Mouse (Mus musculus): ENCODE measurements around the gene Fuk. TPM values are rescaled to one million over a fixed set of nuclear protein-coding genes. Genes with fewer than 3 reads are reported as not detected.

The Fuk gene
- polyA plus RNA-seq, 1 experiment from 2014 or later = 6.0 TPM

DNA sequence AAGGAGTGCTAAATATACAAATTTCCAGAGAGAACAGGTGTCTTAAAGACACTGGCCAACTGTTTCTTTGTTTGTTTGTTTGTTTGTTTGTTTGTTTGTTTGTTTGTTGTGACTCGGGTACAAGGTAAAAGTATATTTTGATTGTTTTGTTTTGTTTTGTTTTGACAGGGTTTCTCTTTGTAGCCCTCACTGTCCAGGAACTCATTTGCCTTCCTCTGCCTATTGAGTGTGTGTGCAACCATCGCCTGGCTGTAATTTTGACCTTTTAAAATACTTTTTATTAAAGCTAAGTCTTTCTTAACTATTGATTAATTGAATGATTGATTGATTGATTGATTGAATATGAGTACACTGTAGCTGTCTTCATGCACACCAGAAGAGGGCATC lies 284 bp upstream of the Fuk start:
- H3K27ac ChIP-seq (replicated peaks in 1 of 2; ENCODE audit: control insufficient read depth in 1 of 2, insufficient read depth in 1 of 2, low read depth in 2 of 2, low read length in 2 of 2) = no peak overlapping the region
- ATAC-seq (ENCODE audit: insufficient number of reproducible peaks, insufficient read depth, low FRiP score, low read depth) = no peak
- H3K4me2 ChIP-seq (ENCODE audit: low read length) = peak overlapping the region; percentile 76
- H3K4me3 ChIP-seq (ENCODE audit: control insufficient read depth in 1 of 2, insufficient read depth in 1 of 2, low read depth in 1 of 2, low read length in 2 of 2) = peak overlapping the region in 1 of 2 experiments; percentile 75; a peak in 2 of 4 replicates
- H3K27me3 ChIP-seq (ENCODE audit: control insufficient read depth, insufficient read depth, low read length) = no peaks in the 10 kb centered on the region
- 65% methylated on average over 2 of the region's 2 CpGs for WGBS
- no peaks in the 10 kb centered on the region for H3K9me3 ChIP-seq (ENCODE audit: control insufficient read depth, low read length)
- peaks cover 0 to 8% of the 10 kb centered on the region in 2 experiments; a peak in 1 of 4 replicates for H3K4me1 ChIP-seq (ENCODE audit: control insufficient read depth in 2 of 2, insufficient read depth in 2 of 2, low read length in 2 of 2)
- H3K36me3 ChIP-seq (ENCODE audit: control insufficient read depth, insufficient read depth, low read length) = peaks cover 19% of the 10 kb centered on the region
- H3K9ac ChIP-seq (ENCODE audit: low read length) = no peak overlapping the region

GRCm38 (mm10) chr8:110901056-110901455 lies 1.2 kb downstream of the Fuk start:
- peaks cover 0 to 8% of the 10 kb centered on the region in 2 experiments; a peak in 1 of 4 replicates for H3K4me1 ChIP-seq (ENCODE audit: control insufficient read depth in 2 of 2, insufficient read depth in 2 of 2, low read length in 2 of 2)
- H3K27ac ChIP-seq (replicated peaks in 1 of 2; ENCODE audit: control insufficient read depth in 1 of 2, insufficient read depth in 1 of 2, low read depth in 2 of 2, low read length in 2 of 2) = no peak overlapping the region
- H3K9me3 ChIP-seq (ENCODE audit: control insufficient read depth, low read length) = no peaks in the 10 kb centered on the region
- no peak overlapping the region for H3K4me3 ChIP-seq (ENCODE audit: control insufficient read depth in 1 of 2, insufficient read depth in 1 of 2, low read depth in 1 of 2, low read length in 2 of 2)
- H3K36me3 ChIP-seq (ENCODE audit: control insufficient read depth, insufficient read depth, low read length) = peaks cover 19% of the 10 kb centered on the region
- no peak overlapping the region for H3K9ac ChIP-seq (ENCODE audit: low read length)
- H3K4me2 ChIP-seq (ENCODE audit: low read length) = no peak overlapping the region
- 76% methylated on average over 3 of the region's 3 CpGs for WGBS
- ATAC-seq (ENCODE audit: insufficient number of reproducible peaks, insufficient read depth, low FRiP score, low read depth) = no peak
- H3K27me3 ChIP-seq (ENCODE audit: control insufficient read depth, insufficient read depth, low read length) = no peaks in the 10 kb centered on the region

DNA sequence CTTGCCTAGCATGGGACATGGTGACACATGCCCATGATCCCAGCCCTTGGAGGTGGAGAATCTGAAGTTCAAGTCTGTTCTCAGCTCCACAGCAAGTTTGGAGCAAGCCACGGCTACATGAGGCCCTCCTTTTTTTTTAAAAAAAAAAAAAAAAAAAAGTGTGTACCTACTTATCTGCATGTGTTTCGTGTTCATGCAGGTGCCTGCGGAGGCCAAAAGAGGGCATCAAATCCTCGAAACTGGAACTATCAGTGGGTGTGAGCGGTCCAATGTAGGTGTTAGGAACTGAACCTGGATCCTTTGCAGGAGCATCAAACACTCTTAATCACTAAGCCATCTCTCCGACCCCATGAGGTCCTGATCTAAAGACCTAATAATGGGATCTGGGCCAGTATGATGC lies 4.8 kb downstream of the Fuk start:
- no peak for ATAC-seq (ENCODE audit: insufficient number of reproducible peaks, insufficient read depth, low FRiP score, low read depth)
- no peak overlapping the region for H3K4me2 ChIP-seq (ENCODE audit: low read length)
- H3K9ac ChIP-seq (ENCODE audit: low read length) = no peak overlapping the region
- peaks cover 0 to 8% of the 10 kb centered on the region in 2 experiments; a peak in 1 of 4 replicates for H3K4me1 ChIP-seq (ENCODE audit: control insufficient read depth in 2 of 2, insufficient read depth in 2 of 2, low read length in 2 of 2)
- H3K36me3 ChIP-seq (ENCODE audit: control insufficient read depth, insufficient read depth, low read length) = peaks cover 21% of the 10 kb centered on the region
- no peaks in the 10 kb centered on the region for H3K9me3 ChIP-seq (ENCODE audit: control insufficient read depth, low read length)
- WGBS = 91% methylated on average over 6 of the region's 6 CpGs
- no peak overlapping the region for H3K4me3 ChIP-seq (ENCODE audit: control insufficient read depth in 1 of 2, insufficient read depth in 1 of 2, low read depth in 1 of 2, low read length in 2 of 2)
- no peaks in the 10 kb centered on the region for H3K27me3 ChIP-seq (ENCODE audit: control insufficient read depth, insufficient read depth, low read length)
- no peak overlapping the region for H3K27ac ChIP-seq (replicated peaks in 1 of 2; ENCODE audit: control insufficient read depth in 1 of 2, insufficient read depth in 1 of 2, low read depth in 2 of 2, low read length in 2 of 2)

- Histone ChIP-seq H3K4me1 (ENCODE audit: control insufficient read depth in 2 of 2, insufficient read depth in 2 of 2, low read length in 2 of 2) (no peaks in the 10 kb centered on the region), H3K9me3 (ENCODE audit: control insufficient read depth, low read length) (no peaks in the 10 kb centered on the region), H3K4me3 (ENCODE audit: control insufficient read depth in 1 of 2, insufficient read depth in 1 of 2, low read depth in 1 of 2, low read length in 2 of 2) (no peak overlapping the region), H3K36me3 (ENCODE audit: control insufficient read depth, insufficient read depth, low read length) (peaks cover 21% of the 10 kb centered on the region), H3K27me3 (ENCODE audit: control insufficient read depth, insufficient read depth, low read length) (no peaks in the 10 kb centered on the region), H3K9ac (ENCODE audit: low read length) (no peak overlapping the region), H3K4me2 (ENCODE audit: low read length) (no peak overlapping the region), H3K27ac (replicated peaks in 1 of 2; ENCODE audit: control insufficient read depth in 1 of 2, insufficient read depth in 1 of 2, low read depth in 2 of 2, low read length in 2 of 2) (no peak overlapping the region)
- no peak for ATAC-seq (ENCODE audit: insufficient number of reproducible peaks, insufficient read depth, low FRiP score, low read depth)
- 90% methylated on average over 13 of the region's 13 CpGs for WGBS
Observed at GRCm38 (mm10) chr8:110895812-110896211, 6.5 kb downstream of the Fuk start.

DNA sequence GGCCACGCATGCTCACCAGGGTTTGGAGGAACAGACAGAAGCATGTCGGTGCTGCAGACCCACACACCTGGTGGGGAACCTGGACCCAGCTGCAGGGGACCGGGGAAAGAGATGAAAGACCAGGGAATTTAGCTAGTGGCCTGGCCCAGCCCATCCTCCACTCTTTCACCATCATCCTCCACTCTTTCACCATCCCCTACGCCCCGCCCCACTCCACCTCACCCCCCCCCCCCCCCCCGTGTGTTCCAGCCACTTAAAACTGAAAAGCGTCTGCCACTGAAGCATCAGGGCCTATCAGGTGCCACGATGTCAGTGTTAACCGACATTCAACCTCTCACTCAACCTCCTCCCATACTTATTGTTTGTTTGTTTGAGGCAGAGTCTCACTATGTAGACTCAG lies 7.0 kb downstream of the Fuk start:
- H3K9me3 ChIP-seq (ENCODE audit: control insufficient read depth, low read length) = no peaks in the 10 kb centered on the region
- H3K36me3 ChIP-seq (ENCODE audit: control insufficient read depth, insufficient read depth, low read length) = peaks cover 21% of the 10 kb centered on the region
- 72% methylated on average over 8 of the region's 9 CpGs for WGBS
- no peak for ATAC-seq (ENCODE audit: insufficient number of reproducible peaks, insufficient read depth, low FRiP score, low read depth)
- no peaks in the 10 kb centered on the region for H3K27me3 ChIP-seq (ENCODE audit: control insufficient read depth, insufficient read depth, low read length)
- H3K4me3 ChIP-seq (ENCODE audit: control insufficient read depth in 1 of 2, insufficient read depth in 1 of 2, low read depth in 1 of 2, low read length in 2 of 2) = no peak overlapping the region
- H3K4me2 ChIP-seq (ENCODE audit: low read length) = no peak overlapping the region
- H3K27ac ChIP-seq (replicated peaks in 1 of 2; ENCODE audit: control insufficient read depth in 1 of 2, insufficient read depth in 1 of 2, low read depth in 2 of 2, low read length in 2 of 2) = no peak overlapping the region
- peaks cover under 1 to 1% of the 10 kb centered on the region in 2 experiments; a peak in 1 of 4 replicates for H3K4me1 ChIP-seq (ENCODE audit: control insufficient read depth in 2 of 2, insufficient read depth in 2 of 2, low read length in 2 of 2)
- H3K9ac ChIP-seq (ENCODE audit: low read length) = no peak overlapping the region

DNA sequence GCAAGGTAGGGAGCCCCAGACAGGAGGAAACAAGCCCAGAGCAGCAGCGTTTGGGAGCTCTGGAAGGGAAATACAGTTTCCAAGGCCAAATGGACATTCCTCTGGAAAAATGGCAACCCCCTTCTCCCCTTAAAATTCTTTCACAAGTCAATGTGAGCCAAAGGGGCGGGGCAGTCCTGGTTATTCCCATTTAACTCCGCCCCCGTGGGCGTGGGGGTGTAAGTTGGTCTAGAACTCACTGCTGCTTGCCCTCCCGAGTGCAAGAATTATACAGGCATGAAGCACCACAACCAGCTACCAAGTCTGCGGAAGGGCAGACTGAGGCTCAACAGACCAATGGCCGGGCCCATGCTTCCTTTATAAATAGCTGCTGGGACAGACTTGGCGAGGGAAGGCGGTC lies 7.4 kb downstream of the Fuk start:
- peaks cover 23% of the 10 kb centered on the region for H3K36me3 ChIP-seq (ENCODE audit: control insufficient read depth, insufficient read depth, low read length)

DNA sequence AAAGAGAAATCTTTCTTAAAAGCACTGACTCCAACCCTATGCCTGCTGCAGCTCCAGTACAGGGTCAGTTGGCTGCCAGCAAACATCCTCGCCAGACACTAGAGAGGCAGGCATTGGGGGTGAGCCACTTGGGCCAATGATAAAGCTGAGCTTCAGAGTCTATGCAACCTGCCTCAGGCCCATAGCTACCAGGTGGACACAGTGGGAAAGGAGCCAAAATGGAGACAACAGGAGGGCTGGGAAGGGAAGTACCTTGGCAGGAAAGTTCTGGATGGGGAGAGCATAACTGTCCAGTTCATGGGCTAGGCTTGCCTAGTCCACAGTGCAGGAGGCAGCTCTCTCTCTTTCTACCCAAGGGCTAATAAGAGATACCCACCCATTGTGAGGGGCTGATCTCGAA lies 9.4 kb downstream of the Fuk start:
- Histone ChIP-seq H3K27ac (replicated peaks in 1 of 2; ENCODE audit: control insufficient read depth in 1 of 2, insufficient read depth in 1 of 2, low read depth in 2 of 2, low read length in 2 of 2) (no peak overlapping the region), H3K9me3 (ENCODE audit: control insufficient read depth, low read length) (no peaks in the 10 kb centered on the region), H3K4me1 (ENCODE audit: control insufficient read depth in 2 of 2, insufficient read depth in 2 of 2, low read length in 2 of 2) (peaks cover 3 to 5% of the 10 kb centered on the region in 2 experiments; a peak in 1 of 4 replicates), H3K4me3 (ENCODE audit: control insufficient read depth in 1 of 2, insufficient read depth in 1 of 2, low read depth in 1 of 2, low read length in 2 of 2) (no peak overlapping the region), H3K36me3 (ENCODE audit: control insufficient read depth, insufficient read depth, low read length) (peaks cover 16% of the 10 kb centered on the region; the same call in 1 of the 2 replicates), H3K27me3 (ENCODE audit: control insufficient read depth, insufficient read depth, low read length) (no peaks in the 10 kb centered on the region), H3K9ac (ENCODE audit: low read length) (no peak overlapping the region), H3K4me2 (ENCODE audit: low read length) (no peak overlapping the region)
- WGBS = 91% methylated on average over 2 of the region's 2 CpGs
- ATAC-seq (ENCODE audit: insufficient number of reproducible peaks, insufficient read depth, low FRiP score, low read depth) = no peak

More for the DNA sequence above, 7.4 kb downstream of the Fuk start:
- Histone ChIP-seq H3K4me2 (ENCODE audit: low read length) (no peak overlapping the region), H3K4me1 (ENCODE audit: control insufficient read depth in 2 of 2, insufficient read depth in 2 of 2, low read length in 2 of 2) (peaks cover 3 to 4% of the 10 kb centered on the region in 2 experiments; a peak in 1 of 4 replicates), H3K27me3 (ENCODE audit: control insufficient read depth, insufficient read depth, low read length) (no peaks in the 10 kb centered on the region), H3K4me3 (ENCODE audit: control insufficient read depth in 1 of 2, insufficient read depth in 1 of 2, low read depth in 1 of 2, low read length in 2 of 2) (no peak overlapping the region), H3K9me3 (ENCODE audit: control insufficient read depth, low read length) (no peaks in the 10 kb centered on the region), H3K27ac (replicated peaks in 1 of 2; ENCODE audit: control insufficient read depth in 1 of 2, insufficient read depth in 1 of 2, low read depth in 2 of 2, low read length in 2 of 2) (no peak overlapping the region), H3K9ac (ENCODE audit: low read length) (no peak overlapping the region)
- ATAC-seq (ENCODE audit: insufficient number of reproducible peaks, insufficient read depth, low FRiP score, low read depth) = no peak
- 76% methylated on average over 10 of the region's 10 CpGs for WGBS

DNA sequence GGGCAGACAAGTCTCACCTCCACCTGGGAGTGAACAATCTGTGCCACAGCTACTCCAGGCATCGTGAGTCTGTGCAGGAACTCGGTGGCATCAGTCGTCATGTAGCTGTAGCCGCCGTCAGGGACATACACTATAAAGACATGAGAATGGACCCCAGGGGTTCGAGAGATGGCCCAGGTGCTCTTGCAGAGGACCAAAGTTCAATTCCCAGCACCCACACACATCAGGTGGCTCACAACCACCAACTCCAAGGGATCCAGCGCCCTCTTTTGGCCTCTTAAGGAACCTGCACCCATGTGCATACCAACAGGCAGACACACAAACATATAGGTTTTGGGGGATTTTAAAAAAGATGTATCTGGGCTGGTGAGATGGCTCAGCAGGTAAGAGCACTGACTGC lies 10.2 kb downstream of the Fuk start:
- Histone ChIP-seq H3K9ac (ENCODE audit: low read length) (no peak overlapping the region), H3K36me3 (ENCODE audit: control insufficient read depth, insufficient read depth, low read length) (peaks cover 23% of the 10 kb centered on the region), H3K4me3 (ENCODE audit: control insufficient read depth in 1 of 2, insufficient read depth in 1 of 2, low read depth in 1 of 2, low read length in 2 of 2) (no peak overlapping the region), H3K4me1 (ENCODE audit: control insufficient read depth in 2 of 2, insufficient read depth in 2 of 2, low read length in 2 of 2) (peaks cover 3 to 5% of the 10 kb centered on the region in 2 experiments; a peak in 1 of 4 replicates), H3K9me3 (ENCODE audit: control insufficient read depth, low read length) (no peaks in the 10 kb centered on the region), H3K27me3 (ENCODE audit: control insufficient read depth, insufficient read depth, low read length) (no peaks in the 10 kb centered on the region), H3K27ac (replicated peaks in 1 of 2; ENCODE audit: control insufficient read depth in 1 of 2, insufficient read depth in 1 of 2, low read depth in 2 of 2, low read length in 2 of 2) (no peak overlapping the region), H3K4me2 (ENCODE audit: low read length) (no peak overlapping the region)
- no peak for ATAC-seq (ENCODE audit: insufficient number of reproducible peaks, insufficient read depth, low FRiP score, low read depth)
- 88% methylated on average over 7 of the region's 7 CpGs for WGBS
